Mouse (Mus musculus): Measurements from ENCODE around the gene Dnajc3. TPM values are rescaled to one million over a fixed set of nuclear protein-coding genes. Genes with fewer than 3 reads are reported as not detected.

Gene Dnajc3
- polyA plus RNA-seq, 1 experiment, result 9.8 TPM

DNA sequence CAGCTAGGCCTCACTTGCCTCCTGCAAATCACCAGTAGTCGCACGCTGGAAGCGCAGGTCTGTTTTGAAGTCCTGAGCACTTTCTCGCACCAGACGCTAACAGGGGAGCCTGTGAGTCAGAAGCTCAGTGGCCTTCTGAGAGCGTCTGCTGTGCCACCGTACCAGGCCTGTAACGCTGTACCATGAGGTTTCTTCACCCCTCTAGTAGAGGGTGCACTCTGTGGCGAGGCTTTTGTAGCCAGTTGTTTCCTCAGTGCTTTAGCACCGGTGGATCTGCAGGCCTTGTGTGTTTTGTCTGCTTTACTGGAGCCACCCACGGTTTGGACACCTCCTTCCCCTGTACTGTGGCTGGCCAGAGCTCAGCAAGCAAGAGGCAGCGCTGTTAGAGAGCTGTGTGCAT lies 4.3 kb downstream of the Dnajc3 start:
- no peak overlapping the region for H3K27ac ChIP-seq (ENCODE audit: insufficient read depth, low read depth, low read length)
- H3K4me1 ChIP-seq (ENCODE audit: control insufficient read depth, insufficient read depth, insufficient read length, low read length), result peaks cover 15% of the 10 kb centered on the region
- 78% methylated on average over 12 of the region's 12 CpGs for WGBS
- H3K4me3 ChIP-seq (ENCODE audit: low read depth, low read length), result no peak overlapping the region
- no peak for TF ChIP-seq CTCF (IDR thresholded peaks at IDR 0.05; ENCODE audit: extremely low read depth, insufficient read length, insufficient replicate concordance, low read depth, low read length)
- no peak for TF ChIP-seq POLR2A (IDR thresholded peaks at IDR 0.05; ENCODE audit: low read depth, low read length)
- no peaks in the 10 kb centered on the region for H3K36me3 ChIP-seq (ENCODE audit: control insufficient read depth, insufficient read depth, low read length)
- H3K27me3 ChIP-seq (ENCODE audit: control insufficient read depth, insufficient read depth, low read length), result no peaks in the 10 kb centered on the region

DNA sequence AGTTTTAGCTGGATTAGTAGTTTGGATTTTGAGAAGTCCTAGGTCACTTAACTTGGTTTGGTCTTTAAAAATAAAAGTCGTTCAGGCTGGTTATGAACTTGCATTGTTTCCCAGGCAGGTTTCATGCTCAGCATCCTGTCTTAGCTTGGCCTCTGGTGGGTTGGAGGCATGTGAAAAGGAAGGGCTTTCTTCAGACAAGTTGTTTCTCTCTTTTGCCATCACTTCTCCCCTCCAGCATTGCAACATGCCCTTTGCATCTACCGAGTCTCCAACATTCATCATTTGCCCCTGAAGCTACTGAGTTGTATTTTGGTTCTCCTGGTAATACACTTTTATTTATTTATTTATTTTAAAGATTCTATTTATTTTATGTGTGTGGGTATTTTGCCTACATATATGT lies 6.9 kb downstream of the Dnajc3 start:
- TF ChIP-seq CTCF (IDR thresholded peaks at IDR 0.05; ENCODE audit: extremely low read depth, insufficient read length, insufficient replicate concordance, low read depth, low read length) (no peak), POLR2A (IDR thresholded peaks at IDR 0.05; ENCODE audit: low read depth, low read length) (no peak)
- Histone ChIP-seq H3K27ac (ENCODE audit: insufficient read depth, low read depth, low read length) (no peak overlapping the region), H3K27me3 (ENCODE audit: control insufficient read depth, insufficient read depth, low read length) (no peaks in the 10 kb centered on the region), H3K4me1 (ENCODE audit: control insufficient read depth, insufficient read depth, insufficient read length, low read length) (peaks cover 15% of the 10 kb centered on the region), H3K4me3 (ENCODE audit: low read depth, low read length) (no peak overlapping the region), H3K36me3 (ENCODE audit: control insufficient read depth, insufficient read depth, low read length) (no peaks in the 10 kb centered on the region)
- WGBS, result 62% methylated on average over 2 of the region's 2 CpGs

DNA sequence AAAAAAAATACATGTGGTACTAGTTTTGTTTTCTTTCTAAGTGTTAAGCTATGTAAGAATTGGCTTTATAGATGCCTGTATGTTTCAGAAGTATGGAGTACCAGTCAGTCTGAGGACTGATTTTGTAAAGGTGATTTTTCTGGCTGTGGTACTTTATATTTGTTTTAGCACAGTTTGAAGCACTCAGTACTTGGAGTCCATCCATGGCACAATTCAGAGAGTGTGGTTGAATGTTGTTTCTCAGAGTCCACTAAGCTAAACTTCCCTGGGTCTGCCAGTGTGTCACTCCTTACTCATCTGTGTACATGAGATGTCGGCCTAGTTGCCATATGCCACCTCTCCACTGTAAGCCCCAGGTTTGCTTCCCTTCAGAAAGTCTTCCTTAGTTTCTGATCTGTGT lies 11.1 kb downstream of the Dnajc3 start:
- H3K27ac ChIP-seq (ENCODE audit: insufficient read depth, low read depth, low read length), result no peak overlapping the region
- H3K27me3 ChIP-seq (ENCODE audit: control insufficient read depth, insufficient read depth, low read length), result no peaks in the 10 kb centered on the region
- no peak overlapping the region for H3K4me3 ChIP-seq (ENCODE audit: low read depth, low read length)
- H3K36me3 ChIP-seq (ENCODE audit: control insufficient read depth, insufficient read depth, low read length), result peaks cover 4% of the 10 kb centered on the region
- H3K4me1 ChIP-seq (ENCODE audit: control insufficient read depth, insufficient read depth, insufficient read length, low read length), result peaks cover 13% of the 10 kb centered on the region; the same call in 1 of the 2 replicates
- WGBS, result 73% methylated on average over 1 of the region's 1 CpGs
- TF ChIP-seq CTCF (IDR thresholded peaks at IDR 0.05; ENCODE audit: extremely low read depth, insufficient read length, insufficient replicate concordance, low read depth, low read length), result no peak
- no peak for TF ChIP-seq POLR2A (IDR thresholded peaks at IDR 0.05; ENCODE audit: low read depth, low read length)

DNA sequence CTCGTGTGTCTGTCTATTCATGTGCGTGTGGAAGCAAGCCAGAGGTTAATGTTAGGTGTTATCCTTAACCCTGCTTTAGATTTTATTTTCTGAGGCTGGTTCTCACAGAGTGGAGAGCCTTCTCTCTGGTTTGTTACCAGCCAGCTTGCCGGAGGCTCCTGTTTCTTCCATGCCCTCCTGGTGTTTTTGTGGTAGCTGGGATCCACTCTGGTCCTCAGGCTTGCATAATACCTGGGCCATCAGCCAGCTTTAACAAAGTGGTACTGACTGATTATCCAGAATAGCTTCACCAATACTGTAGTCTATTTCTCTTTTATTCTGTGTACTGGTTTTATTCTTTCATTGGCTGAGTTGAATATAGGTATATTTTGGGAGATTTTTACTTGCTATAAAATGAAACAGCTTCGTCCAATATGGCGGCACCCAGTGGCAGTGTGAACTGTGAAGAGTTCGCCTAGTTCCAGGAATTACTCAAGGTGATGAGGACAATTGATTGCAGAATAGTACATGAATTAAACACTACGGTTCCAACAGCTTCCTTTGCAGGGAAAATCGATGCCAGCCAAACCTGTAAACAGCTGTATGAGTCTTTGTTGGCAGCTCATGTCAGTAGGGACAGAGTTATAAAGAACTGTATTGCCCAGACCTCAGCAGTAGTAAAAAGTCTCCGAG lies 14.3 kb downstream of the Dnajc3 start:
- Histone ChIP-seq H3K4me3 (ENCODE audit: low read depth, low read length) (no peak overlapping the region), H3K27ac (ENCODE audit: insufficient read depth, low read depth, low read length) (no peak overlapping the region), H3K27me3 (ENCODE audit: control insufficient read depth, insufficient read depth, low read length) (no peaks in the 10 kb centered on the region), H3K36me3 (ENCODE audit: control insufficient read depth, insufficient read depth, low read length) (peaks cover 22% of the 10 kb centered on the region), H3K4me1 (ENCODE audit: control insufficient read depth, insufficient read depth, insufficient read length, low read length) (peaks cover 3% of the 10 kb centered on the region; the same call in 1 of the 2 replicates)
- 92% methylated on average over 9 of the region's 9 CpGs for WGBS
- no peak for TF ChIP-seq CTCF (IDR thresholded peaks at IDR 0.05; ENCODE audit: extremely low read depth, insufficient read length, insufficient replicate concordance, low read depth, low read length)
- no peak for TF ChIP-seq POLR2A (IDR thresholded peaks at IDR 0.05; ENCODE audit: low read depth, low read length)

DNA sequence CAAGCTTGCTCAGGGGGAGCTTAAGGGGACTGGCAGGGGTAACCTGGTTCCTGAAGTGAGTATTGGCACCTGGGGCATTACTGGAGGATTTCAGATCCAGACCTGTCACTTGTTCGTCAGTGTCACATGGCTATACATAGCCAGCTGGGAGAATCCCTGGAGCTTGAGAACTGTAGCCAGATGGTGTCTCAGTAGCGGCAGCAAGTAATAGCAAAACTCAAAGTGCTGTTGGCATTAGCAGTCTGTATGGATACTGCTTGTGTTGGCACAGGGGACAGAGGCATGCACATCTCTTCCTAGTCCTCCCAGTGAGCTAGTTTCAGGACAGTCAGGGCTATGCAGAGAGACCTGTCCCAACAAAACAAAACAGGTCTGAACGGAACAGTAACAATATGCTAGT lies 20.2 kb downstream of the Dnajc3 start:
- H3K27ac ChIP-seq (ENCODE audit: insufficient read depth, low read depth, low read length), result no peak overlapping the region
- no peak overlapping the region for H3K4me3 ChIP-seq (ENCODE audit: low read depth, low read length)
- 94% methylated on average over 3 of the region's 3 CpGs for WGBS
- TF ChIP-seq POLR2A (IDR thresholded peaks at IDR 0.05; ENCODE audit: low read depth, low read length), result no peak
- no peak for TF ChIP-seq CTCF (IDR thresholded peaks at IDR 0.05; ENCODE audit: extremely low read depth, insufficient read length, insufficient replicate concordance, low read depth, low read length)
- no peaks in the 10 kb centered on the region for H3K27me3 ChIP-seq (ENCODE audit: control insufficient read depth, insufficient read depth, low read length)
- H3K4me1 ChIP-seq (ENCODE audit: control insufficient read depth, insufficient read depth, insufficient read length, low read length), result no peaks in the 10 kb centered on the region
- H3K36me3 ChIP-seq (ENCODE audit: control insufficient read depth, insufficient read depth, low read length), result peaks cover 61% of the 10 kb centered on the region

DNA sequence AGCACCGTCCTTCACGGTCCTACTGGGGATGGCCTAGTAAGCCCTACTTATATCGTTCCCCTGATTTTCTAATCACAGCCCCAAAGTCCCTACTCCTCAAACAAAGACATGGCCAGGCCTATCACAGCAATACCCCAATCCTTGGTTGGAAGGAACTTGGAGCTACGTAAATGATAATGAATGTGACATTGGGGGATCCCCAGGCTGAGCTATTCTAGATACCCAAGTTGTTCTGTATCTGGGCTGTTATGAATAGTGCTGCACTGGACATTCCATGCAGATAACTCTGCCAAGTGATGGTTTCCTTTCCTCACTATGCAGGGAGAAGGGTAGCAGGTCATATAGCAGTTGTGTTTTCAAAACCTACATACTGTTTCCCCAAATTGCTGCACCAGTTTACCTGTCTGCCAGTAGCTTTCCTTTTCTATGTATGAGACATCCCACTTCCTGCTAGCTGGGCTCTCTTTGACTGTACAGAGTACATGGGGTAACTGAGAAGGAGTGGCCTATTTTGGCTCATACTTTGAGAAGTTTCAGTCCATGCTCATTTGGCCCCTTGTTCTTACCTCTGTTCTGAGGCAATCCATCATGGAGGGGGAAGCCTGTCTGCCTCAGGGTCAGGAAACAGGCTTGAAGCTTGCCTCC lies 27.7 kb downstream of the Dnajc3 start:
- 91% methylated on average over 4 of the region's 4 CpGs for WGBS
- no peak for TF ChIP-seq CTCF (IDR thresholded peaks at IDR 0.05; ENCODE audit: extremely low read depth, insufficient read length, insufficient replicate concordance, low read depth, low read length)
- TF ChIP-seq POLR2A (IDR thresholded peaks at IDR 0.05; ENCODE audit: low read depth, low read length), result no peak
- peaks cover 51% of the 10 kb centered on the region for H3K36me3 ChIP-seq (ENCODE audit: control insufficient read depth, insufficient read depth, low read length)
- H3K4me3 ChIP-seq (ENCODE audit: low read depth, low read length), result no peak overlapping the region
- no peak overlapping the region for H3K27ac ChIP-seq (ENCODE audit: insufficient read depth, low read depth, low read length)
- no peaks in the 10 kb centered on the region for H3K4me1 ChIP-seq (ENCODE audit: control insufficient read depth, insufficient read depth, insufficient read length, low read length)
- H3K27me3 ChIP-seq (ENCODE audit: control insufficient read depth, insufficient read depth, low read length), result no peaks in the 10 kb centered on the region

DNA sequence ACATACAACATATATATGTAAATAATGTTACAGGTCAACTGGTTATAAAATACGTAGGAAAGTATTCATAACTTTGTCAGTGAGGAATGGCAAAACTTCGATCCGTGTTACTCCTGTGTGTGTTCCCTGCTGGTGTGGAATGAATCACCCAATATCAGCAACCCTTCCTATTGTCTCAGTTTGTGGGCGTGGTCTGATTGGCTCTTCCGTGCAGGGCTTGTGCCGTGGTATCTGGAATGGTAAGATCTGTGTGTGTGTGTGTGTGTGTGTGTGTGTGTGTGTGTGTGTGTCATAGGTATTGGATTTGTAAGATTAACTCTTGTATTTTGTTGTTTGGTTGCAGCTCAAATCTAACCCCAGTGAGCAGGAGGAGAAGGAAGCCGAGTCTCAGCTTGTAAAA lies 29.9 kb downstream of the Dnajc3 start:
- H3K36me3 ChIP-seq (ENCODE audit: control insufficient read depth, insufficient read depth, low read length), result peaks cover 53% of the 10 kb centered on the region
- WGBS, result 77% methylated on average over 7 of the region's 7 CpGs
- TF ChIP-seq POLR2A (IDR thresholded peaks at IDR 0.05; ENCODE audit: low read depth, low read length), result no peak
- TF ChIP-seq CTCF (IDR thresholded peaks at IDR 0.05; ENCODE audit: extremely low read depth, insufficient read length, insufficient replicate concordance, low read depth, low read length), result no peak

More for the DNA sequence above, 29.9 kb downstream of the Dnajc3 start:
- Histone ChIP-seq H3K4me1 (ENCODE audit: control insufficient read depth, insufficient read depth, insufficient read length, low read length) (no peaks in the 10 kb centered on the region), H3K27ac (ENCODE audit: insufficient read depth, low read depth, low read length) (no peak overlapping the region), H3K4me3 (ENCODE audit: low read depth, low read length) (no peak overlapping the region), H3K27me3 (ENCODE audit: control insufficient read depth, insufficient read depth, low read length) (no peaks in the 10 kb centered on the region)

Measured in small intestine, adult 2 months (tissue).